Mouse (Mus musculus) CH12.LX (cell line): ENCODE measurements at regions not wholly inside any gene's neighbourhood (a gene's known extent, or its start where the extent isn't known, plus 50 kb on each side); places are given as distances from the start of the nearest gene placed in this dataset.

Experiments used
- CTCF ChIP-seq, 2 experiments: IDR thresholded peaks in 1 of 2; conservative IDR thresholded peaks in 1 of 2; 2 replicates each; pipeline ENCODE4 v1.5.1; 2011 to 2012; ENCODE audit warnings: low read depth in 2 of 2, low read length in 2 of 2, improper control_type of control experiment in 1 of 2, inconsistent platforms in 1 of 2, mild to moderate bottlenecking in 1 of 2, moderate library complexity in 1 of 2
- MEF2A ChIP-seq: IDR thresholded peaks from 2 replicates; pipeline ENCODE4 v1.6.1; 2014; ENCODE audit warnings: low read depth, mild to moderate bottlenecking, inconsistent platforms, low read length, improper control_type of control experiment, borderline replicate concordance
- RCOR1 ChIP-seq: conservative IDR thresholded peaks from 2 replicates; pipeline ENCODE4 v1.6.1; 2012; ENCODE audit warnings: low read depth, mild to moderate bottlenecking, inconsistent platforms, low read length, improper control_type of control experiment

GRCm38 (mm10) chr16:22714315-22714714, 57.3 kb upstream of the Dgkg start:
- no peak for TF ChIP-seq RCOR1
- TF ChIP-seq MEF2A: no peak
- no peak for TF ChIP-seq CTCF (conservative IDR thresholded peaks at IDR 0.05 in 1 of 2, IDR thresholded peaks at IDR 0.05 in 1 of 2; ENCODE audit: low read depth in 2 of 2, low read length in 2 of 2)
